Mouse (Mus musculus): Measurements from ENCODE around the gene Rbpjl.

Gene Rbpjl

DNA sequence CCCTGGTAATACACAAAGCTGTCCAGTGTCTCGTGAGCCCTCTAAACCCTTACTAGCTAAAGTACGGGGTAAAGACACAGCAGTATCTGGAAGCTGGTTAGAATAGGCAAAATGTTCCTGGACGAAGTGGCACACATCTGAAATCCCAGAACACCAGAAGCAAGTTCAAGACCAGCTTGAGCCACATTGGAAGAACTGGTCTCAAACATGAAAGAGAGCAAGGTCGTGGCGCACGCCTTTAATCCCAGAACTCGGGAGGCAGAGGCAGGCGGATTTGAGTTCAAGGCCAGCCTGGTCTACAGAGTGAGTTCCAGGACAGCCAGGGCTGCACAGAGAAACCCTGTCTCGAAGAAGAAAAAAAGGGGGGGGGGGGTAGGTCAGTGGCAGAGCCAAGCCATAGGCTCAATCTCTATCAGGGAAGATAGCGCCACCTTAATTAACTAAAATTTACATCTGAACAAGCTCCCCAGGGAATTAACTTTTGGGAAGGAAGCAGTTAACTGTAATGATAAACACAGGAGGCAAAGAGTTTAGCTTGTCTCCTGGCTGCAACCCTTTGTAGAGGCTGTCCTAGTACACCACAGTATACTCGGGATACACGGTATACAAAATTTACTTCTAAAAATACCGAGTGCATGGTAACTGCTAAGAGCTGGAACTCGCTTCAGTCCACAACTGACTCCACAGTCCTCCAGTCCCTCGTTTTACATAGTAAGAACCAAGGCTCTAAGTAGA, 27.1 kb downstream of the Rbpjl start:
- DNase-seq (ENCODE audit: low spot score): no peak

DNA sequence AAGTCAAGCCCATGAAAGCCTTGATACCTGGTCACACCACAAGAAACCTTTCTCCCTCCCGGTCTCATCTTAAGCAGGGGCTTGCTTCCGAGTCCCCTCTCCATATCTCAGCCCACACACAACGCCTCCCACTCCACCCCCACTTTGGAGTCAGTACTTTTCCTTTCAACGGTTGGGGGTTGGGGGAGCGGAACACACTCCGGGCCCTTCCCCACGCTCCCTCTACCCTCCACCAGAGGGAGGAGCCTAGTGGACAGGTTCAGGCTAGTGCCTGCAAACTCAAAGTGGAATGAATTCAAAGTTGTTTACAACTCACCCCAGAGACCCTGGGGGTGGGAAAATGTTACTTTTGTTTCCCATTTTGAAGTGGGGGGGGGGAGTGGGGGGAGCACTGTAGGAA, 27.8 kb downstream of the Rbpjl start:
- no peak for DNase-seq (ENCODE audit: low spot score)

DNA sequence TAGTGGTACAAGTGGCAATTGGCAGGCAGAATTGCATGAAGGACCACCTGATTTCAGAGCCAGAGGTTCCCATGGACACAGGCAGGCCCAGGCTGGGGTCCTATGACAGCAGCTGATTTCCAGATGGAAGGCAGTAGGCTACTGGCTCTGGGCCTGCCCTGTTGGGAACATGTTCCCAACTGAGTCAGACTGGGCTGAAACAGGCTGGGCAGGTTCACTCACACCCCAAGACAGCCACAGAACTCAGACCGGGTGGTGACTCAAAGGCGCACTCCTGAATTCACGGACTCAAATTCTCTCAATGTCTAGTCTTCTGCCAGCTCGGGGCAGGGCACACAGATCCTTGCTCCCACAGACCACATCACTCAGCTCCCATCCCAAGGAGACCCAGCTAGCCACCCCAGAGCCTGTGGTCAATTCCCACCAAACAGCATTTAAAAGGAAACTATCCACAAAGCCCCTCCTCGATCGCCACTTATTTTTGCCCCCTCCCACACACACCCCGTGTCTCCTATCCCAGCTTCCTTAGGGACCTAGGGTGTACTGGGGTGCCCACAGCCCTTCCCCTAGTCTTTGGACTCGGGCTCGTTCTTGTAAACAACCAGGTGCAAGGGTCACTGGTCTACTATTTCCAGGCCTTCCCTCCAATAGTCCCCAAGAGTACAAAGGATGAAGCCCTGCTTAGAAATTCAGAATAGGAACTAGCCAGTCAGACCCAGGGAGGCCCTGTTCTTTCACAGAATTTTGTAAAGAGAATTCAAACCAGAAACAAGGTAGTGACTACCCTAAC, 28.9 kb downstream of the Rbpjl start:
- peak; percentile 67 for DNase-seq (ENCODE audit: low spot score)

DNA sequence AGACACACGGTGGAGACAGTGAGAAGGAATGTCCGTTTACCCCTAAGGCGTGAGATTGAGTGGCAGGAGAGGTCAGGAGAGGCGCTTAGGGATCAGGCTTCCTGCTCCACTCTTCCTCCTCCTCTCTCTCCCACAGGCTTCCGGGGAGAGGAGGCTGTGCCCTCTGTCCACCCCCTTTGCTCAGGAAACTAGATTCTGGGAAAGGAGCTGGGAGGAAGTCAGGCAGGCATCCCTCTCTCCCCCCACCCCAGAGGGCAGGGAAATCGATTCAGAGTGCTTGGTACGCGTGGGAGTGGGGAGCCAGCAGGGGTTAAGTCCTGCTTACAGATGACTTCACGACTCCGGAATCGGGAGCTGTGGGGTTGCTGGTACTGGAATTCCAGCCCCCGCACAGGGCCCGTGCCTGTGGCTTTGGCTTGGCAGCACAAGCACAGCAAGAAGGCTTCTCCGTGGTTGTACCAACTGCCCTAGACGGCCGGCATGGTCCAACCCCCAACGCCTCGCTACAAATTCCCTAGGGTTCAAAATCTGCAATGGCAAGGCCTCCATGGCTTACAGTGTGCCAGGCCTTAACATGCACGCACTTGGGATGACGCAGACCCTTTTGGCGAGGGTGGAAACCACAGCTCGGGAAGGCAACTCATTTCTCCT, 29.7 kb downstream of the Rbpjl start:
- DNase-seq (ENCODE audit: low spot score): peak; percentile 44

DNA sequence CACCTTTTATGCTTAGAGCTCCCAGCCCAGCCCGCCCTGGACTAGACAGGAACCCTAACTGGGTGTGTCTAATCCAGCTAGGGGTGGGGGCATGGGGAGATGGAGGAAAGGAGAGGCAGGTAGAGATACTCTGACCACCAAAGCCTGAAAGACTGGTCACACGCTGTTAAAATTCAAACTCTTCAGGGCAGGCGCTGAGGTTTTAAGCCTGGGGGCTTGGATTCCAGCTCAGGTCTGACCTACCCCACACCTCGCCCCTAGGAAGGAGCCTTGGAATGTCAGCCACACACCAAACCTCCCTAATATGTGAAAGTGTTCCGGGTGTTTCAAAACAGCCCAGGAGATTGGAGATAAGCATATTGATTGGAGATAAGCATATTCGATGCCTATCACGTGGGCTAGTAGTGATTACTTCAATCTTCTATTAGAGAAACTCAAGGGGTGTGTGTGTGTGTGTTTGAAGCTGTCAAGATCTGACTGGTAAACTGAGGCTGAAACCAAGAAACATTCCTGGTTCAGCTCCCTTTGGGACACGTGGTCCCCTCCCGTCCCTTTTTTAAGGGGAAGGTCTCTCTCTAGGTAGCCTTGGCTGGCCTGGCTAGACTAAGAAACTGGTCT, 30.4 kb downstream of the Rbpjl start:
- no peak for DNase-seq (ENCODE audit: low spot score)

DNA sequence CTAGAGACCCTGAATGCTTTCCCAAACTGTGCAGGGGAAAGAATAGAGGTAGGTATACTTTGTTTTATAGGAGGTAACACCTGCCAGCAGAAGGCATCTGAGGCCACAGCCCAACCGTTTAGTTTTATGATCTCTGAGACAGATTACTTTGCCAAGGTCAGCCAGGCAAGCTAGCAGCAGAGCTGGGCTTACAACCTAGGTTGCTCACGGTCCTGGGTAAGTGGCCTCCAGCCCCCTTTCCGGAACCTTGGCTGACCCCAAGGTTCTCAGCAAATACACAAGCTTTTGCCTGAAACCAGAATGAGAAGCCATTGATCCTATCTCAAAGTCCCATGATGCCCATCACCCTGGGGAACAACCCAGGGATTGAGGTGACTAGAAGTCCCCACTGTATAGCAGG, 31.7 kb downstream of the Rbpjl start:
- DNase-seq (ENCODE audit: low spot score): no peak

DNA sequence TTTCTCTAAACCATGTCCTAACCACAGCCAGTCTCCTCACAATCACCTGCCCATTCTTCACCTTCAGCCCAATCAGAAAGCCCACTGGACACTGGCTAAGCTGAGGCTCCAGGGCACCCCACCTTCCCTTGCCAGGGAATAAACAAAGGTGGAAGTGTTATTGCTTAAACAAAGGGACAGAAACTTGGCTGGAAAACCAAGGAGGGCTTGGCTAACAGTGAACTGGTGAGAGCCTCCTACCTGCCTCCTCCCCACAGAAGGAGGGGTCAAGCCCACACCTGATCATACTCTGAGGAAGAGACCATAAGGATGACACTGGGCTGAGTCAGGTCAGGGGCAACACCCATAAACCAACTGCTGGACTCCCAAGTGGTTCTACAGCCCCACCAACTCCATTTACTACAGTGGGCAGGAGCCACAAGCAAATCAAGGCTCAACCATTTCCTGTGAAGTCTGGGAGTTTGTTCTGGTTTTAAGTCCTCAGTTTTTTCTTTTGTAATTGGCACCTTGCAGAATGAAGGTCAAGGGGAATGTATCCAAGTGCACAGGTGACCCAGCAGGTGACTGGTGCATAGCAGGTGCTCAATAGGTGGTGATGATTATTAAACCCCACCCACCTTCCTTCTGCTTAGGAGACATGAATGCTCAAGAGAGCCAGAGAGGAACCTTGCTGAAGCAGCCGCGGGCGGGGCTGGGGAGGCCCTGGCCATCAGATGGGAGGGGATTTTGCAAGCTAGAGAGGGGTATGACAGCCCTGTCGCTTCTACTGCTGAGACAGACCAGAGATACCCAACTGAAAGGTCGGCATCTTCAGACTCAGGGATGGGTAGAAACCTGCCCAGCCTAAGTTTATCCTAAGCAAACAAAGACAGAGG, 32.5 kb downstream of the Rbpjl start:
- DNase-seq (ENCODE audit: low spot score): peak; percentile 63

DNA sequence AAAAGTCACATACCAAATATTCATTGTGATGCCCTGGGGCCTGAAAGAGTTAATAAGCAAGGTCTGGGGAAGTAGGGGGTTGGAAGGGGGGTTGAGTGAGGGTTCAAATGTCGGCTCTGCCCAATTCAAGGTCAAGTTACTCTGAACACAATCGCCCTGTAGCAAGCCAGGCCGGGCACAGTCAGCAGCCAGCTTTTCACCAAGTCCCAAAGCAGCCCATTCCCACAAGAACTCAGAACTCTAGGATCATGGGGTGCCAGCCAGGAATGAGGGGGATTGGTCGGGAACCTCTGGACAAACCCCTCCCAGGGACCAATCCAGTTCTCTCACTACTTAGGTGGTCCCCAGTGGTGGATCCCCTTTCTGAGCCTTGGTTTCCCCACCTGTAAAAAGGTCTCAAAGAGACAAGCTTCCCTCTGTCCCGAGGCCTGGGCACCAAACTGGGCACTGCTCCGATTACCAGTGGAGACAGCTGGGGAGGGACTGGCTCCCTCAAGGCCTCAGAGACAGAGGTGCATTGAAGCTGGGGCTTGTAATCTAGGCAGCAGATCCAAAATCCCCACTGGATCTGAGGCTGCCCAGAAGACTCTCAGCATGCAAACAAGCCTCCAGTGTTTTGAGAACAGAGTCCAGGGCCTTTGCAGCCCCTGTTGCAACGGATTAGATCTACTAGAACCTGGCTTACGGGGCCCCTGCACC, 33.4 kb downstream of the Rbpjl start:
- no peak for DNase-seq (ENCODE audit: low spot score)

DNA sequence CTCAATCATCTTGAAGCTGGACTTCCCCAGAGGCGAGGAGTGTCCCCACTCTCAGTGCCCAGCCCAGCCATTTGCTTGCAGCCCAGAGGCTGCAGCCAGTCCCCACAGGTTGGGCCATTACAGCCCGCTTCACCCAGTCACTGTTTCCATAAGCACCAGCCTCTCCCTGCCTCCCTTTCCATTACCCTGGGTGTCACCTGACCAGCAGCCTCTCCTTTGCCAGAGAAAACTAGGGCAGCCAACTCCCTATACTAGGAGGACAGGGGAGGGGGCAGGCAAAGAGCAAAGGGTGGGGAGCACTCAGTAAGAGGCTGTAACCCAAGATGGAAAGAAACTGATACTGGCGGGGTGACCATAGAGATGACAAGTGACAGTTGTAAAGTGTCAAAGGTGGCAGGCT, 34.0 kb downstream of the Rbpjl start:
- peak; percentile 64 for DNase-seq (ENCODE audit: low spot score)

DNA sequence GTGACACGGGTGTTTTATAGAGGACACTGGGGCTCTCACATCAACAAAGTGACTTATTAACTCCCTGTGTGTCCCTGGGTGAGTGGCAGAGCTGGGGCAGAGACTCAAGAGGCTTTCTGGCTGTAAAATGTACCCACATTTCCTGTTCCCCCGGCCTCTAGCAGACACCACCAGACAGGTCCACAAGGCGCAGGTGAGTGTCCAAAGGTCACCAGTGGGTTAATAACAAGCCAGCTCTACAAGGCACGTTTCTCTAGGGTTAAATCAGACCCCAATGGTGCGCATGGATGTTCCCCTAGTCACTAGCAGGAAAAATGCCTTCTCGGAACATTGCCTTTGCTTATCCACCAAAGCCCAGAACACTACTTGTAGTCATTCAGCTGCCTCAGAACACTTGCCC, 34.8 kb downstream of the Rbpjl start:
- DNase-seq (ENCODE audit: low spot score): no peak

DNA sequence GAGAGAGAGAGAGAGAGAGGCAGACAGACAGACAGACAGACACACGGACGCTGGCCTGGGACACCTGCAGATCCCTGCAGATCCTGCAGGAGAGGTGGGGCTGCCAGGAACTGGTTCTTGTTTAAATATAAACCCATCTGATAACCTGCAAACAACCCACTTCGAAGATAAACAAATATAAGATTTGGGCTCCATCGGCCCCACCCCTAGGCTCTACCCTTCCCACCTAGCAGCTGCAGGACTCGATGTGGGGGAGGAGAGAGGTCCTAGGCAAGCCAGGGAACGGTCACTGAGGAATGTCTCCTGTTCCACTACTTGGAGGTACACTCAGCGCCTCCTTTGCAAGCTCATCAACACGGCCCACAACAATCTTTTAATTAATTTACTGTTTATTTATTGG, 35.3 kb downstream of the Rbpjl start:
- DNase-seq (ENCODE audit: low spot score): no peak

DNA sequence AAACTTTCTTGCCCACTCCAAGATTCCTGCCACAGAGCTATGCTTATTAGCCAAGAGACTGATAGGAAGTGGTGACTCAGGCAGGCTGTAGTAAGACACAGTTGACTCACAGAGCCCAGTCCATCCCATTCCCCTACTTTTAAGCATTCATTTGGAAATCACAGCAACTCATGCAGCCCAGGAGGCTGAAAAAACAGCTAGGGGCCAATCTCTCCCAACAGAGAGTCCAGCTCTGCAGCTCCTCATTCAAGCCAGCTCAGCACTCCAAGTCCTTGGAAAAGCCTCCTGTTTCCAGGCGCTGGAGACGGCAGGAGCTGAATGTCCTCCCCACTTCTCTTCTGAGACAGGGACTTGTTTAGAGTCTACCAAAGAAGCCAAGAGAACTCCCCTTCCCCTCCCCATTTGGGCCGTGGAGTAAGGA, 36.1 kb downstream of the Rbpjl start:
- DNase-seq (ENCODE audit: low spot score): no peak

DNA sequence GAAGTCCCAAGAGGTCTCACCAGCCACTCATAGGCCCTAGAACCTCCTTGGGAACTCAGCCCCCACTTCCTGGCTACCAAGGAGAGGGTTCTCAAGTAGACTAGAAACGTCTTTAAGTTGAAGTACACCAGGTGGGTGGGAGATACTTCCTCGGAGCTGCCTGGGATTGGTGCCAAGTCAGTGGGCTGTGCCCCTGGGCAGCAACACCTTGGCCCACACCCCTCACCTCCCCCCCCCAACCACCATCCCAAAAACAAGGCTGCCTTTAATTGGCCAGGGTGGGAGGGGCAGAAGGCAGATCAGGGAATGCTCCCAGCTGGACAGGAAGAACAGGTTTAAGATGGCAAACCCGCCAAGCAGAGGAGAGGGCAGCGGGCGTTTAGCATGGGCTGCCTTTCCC, 37.4 kb downstream of the Rbpjl start:
- DNase-seq (ENCODE audit: low spot score): peak; percentile 82

DNA sequence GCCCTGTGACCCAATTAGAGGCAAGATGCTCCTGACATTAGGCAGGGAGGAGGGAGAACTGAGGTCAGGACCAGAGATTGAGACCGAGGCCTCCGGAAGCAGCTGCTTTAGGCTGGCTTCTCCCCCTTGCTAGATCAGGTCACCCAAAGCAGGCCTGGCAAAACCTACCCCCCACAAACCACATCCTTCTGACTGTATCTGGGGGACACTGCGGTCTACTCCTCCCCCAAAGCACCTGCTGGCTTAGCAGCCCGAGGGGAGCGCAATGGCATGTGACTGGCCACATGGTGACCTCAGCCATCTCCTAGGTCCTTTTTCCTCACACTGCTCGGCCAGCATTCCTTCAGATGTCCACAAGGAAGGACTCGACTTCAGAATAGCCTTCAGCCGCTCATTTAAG, 38.2 kb downstream of the Rbpjl start:
- no peak for DNase-seq (ENCODE audit: low spot score)

DNA sequence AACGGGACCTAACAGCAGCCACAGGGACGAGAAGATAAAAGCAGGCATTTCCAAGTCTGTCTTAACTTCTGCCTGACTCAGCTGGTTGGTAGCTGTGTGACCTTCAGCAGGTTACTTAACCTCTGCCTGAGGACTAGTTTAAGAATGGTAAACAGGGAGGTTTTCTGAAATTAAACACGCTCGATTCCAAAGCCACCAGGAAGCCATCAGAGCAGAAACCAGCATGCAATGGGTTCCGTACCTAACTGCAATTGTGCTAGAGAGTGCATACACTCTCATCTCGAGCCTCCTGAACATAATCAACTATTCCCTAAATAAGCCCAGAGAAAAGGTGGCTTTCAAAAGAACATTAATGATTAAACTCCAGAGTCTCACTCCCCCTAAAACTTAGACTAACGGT, 38.8 kb downstream of the Rbpjl start:
- DNase-seq (ENCODE audit: low spot score): no peak

DNA sequence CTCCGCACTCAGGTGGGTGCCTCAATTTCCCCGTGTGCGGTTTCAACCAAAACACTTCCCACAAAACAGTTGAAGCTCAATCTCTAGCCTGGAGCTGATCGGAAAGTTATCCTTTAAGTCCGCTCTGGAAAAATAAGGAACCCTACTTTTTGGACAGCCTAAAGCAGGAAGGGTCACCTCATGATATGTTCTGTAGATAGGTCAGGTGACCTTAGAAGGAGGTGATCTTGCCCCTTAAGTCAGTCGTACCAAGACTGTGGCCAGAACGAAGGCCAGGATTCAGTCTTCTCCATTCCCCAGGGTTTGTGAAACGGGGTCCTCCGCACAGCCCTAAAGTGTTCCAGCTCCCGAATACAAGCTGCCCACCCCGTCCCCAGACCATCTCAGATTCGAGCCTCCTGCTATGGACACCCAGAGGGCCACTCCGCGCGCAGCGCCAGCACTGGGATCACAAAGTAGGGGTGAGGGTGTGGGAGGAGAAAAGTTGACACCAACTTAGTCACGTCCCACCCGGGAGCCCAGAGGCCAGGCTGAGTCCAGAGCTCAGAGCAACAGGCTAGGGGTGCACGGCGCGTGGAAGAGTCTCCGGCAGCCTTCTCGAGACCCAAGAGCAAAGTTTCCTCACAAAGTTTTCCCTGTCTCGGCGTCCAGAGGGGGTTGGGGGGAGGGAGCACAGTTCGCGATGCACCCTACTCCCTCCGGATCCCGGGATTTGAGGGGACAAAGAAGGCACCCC, 39.5 kb downstream of the Rbpjl start:
- DNase-seq (ENCODE audit: low spot score): peak; percentile 36

DNA sequence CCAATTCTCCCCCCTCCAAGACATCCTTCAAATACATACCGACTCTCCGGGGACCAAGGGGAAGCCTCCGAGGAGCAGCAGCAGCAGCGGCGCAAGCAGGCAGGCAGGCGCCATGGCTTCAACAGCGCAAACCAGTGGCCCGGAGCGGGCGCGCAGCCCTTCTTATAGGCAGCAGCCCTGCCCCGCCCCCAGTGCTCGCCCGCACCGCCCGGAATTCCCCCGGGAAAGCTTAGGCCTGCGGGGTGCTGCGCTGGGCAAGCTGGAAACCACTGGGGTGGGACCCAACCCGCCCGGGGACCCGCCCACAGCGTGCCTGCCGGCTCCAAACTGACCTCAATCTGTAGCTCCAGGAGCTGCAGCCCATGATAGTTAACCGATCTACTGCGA, 40.1 kb downstream of the Rbpjl start:
- DNase-seq (ENCODE audit: low spot score): peak; percentile 92

DNA sequence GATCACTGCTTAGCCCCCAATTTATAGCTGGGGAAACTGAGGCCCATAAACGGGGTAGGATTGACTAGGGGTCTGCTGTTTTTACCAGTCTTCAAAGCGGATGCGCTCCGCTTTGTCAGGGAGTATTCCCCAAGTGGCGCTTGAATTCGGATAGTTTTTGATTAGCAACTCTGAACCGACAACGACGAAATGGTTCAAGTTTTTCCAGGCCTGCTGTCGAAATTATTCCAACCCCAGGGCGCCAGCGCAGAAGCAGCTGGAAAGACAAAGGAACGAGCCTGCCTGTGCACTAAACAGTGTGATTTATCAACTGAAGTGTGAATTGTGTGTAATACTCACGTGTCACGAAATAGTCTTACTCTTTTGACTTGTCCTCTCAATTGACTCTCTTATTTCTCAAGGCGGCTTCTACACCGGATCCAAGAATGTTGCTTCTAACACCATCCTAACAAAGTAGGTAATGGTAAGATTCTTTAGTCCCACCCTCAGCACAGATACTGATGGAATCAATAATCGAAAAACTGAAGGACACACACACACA, 40.6 kb downstream of the Rbpjl start, which contains the start of gene Sdc4:
Sdc4 (minus strand) TSS at position 428 of the 541 bp plus-strand sequence.
- no peak for DNase-seq (ENCODE audit: low spot score)

DNA sequence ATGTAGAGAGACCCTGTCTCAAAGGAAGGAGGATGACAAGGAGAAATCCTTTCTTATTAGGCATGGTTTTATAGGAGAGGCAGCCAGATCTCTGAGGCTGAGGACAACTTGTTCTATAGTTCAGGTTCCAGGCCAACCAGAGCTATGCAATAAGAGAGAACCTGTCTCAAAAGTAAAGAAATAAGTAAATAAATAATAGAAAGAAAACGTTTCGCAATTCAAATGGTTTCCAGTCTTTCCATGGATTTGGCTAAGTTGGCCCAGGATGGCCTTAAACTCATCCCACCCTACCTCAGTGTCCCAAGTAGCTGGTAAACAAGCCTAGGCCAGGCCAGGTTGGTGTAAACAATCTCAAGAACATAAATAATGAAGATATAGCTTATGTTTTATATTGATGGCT, 41.8 kb downstream of the Rbpjl start:
- no peak for DNase-seq (ENCODE audit: low spot score)
